Mouse (Mus musculus): ENCODE results near the gene Sgip1. TPM values are rescaled to one million over a fixed set of nuclear protein-coding genes. Genes with fewer than 3 reads are reported as not detected.

The Sgip1 gene
- polyA plus RNA-seq, 1 experiment from 2014 or later, result 10.9 TPM

- Histone ChIP-seq H3K4me3 (ENCODE audit: low read depth, low read length) (no peak overlapping the region), H3K4me2 (ENCODE audit: low read depth, low read length) (no peak overlapping the region), H3K27me3 (ENCODE audit: control insufficient read depth, insufficient read depth, low read length) (no peaks in the 10 kb centered on the region), H3K36me3 (replicated peaks; ENCODE audit: control insufficient read depth, insufficient read depth, low read depth, low read length) (no peaks in the 10 kb centered on the region), H3K9me3 (replicated peaks; ENCODE audit: control insufficient read depth, low read length) (no peaks in the 10 kb centered on the region), H3K9ac (replicated peaks; ENCODE audit: low read length) (no peak overlapping the region), H3K27ac (replicated peaks; ENCODE audit: low read depth, low read length) (no peak overlapping the region), H3K4me1 (ENCODE audit: control insufficient read depth, insufficient read depth, low read length) (no peaks in the 10 kb centered on the region)
- DNase-seq (ENCODE audit: low spot score) (no peak), ATAC-seq (replicated peaks; ENCODE audit: insufficient number of reproducible peaks, low FRiP score, low TSS enrichment, low read depth) (no peak)
- WGBS, result 78% methylated on average over 4 of the region's 4 CpGs
Observed at GRCm38 (mm10) chr4:102871274-102871673, 130.2 kb downstream of the Sgip1 start.

DNA sequence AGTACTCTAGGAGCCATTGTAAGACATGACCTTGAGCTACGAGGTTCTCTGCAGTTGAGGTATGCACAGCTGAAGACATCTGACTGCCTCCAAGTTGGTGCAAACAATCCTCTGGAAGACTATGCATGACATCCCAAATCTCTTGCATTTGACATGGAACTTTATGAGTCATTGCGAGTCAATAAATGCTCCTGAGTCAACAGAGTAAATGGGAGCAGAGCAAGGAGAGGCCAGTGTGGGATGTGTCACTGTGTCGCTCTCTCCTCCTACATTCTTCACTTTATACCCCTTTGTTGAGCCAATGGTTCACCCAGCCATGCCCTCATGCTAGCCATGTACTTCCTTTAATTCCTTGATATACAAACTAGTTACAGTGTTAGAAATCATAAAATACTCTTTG lies 142.0 kb downstream of the Sgip1 start:
- Histone ChIP-seq H3K4me1 (ENCODE audit: control insufficient read depth, insufficient read depth, low read length) (no peaks in the 10 kb centered on the region), H3K4me2 (ENCODE audit: low read depth, low read length) (no peak overlapping the region), H3K4me3 (ENCODE audit: low read depth, low read length) (no peak overlapping the region), H3K9me3 (replicated peaks; ENCODE audit: control insufficient read depth, low read length) (no peaks in the 10 kb centered on the region), H3K27me3 (ENCODE audit: control insufficient read depth, insufficient read depth, low read length) (no peaks in the 10 kb centered on the region), H3K36me3 (replicated peaks; ENCODE audit: control insufficient read depth, insufficient read depth, low read depth, low read length) (no peaks in the 10 kb centered on the region), H3K9ac (replicated peaks; ENCODE audit: low read length) (no peak overlapping the region), H3K27ac (replicated peaks; ENCODE audit: low read depth, low read length) (no peak overlapping the region)
- 94% methylated on average over 3 of the region's 3 CpGs for WGBS
- ATAC-seq (replicated peaks; ENCODE audit: insufficient number of reproducible peaks, low FRiP score, low TSS enrichment, low read depth) (no peak), DNase-seq (ENCODE audit: low spot score) (no peak)

- no peaks in the 10 kb centered on the region for H3K36me3 ChIP-seq (replicated peaks; ENCODE audit: control insufficient read depth, insufficient read depth, low read depth, low read length)
- no peak overlapping the region for H3K27ac ChIP-seq (replicated peaks; ENCODE audit: low read depth, low read length)
- H3K4me2 ChIP-seq (ENCODE audit: low read depth, low read length), result no peak overlapping the region
- ATAC-seq (replicated peaks; ENCODE audit: insufficient number of reproducible peaks, low FRiP score, low TSS enrichment, low read depth), result no peak
- H3K9ac ChIP-seq (replicated peaks; ENCODE audit: low read length), result no peak overlapping the region
- no peaks in the 10 kb centered on the region for H3K9me3 ChIP-seq (replicated peaks; ENCODE audit: control insufficient read depth, low read length)
- H3K27me3 ChIP-seq (ENCODE audit: control insufficient read depth, insufficient read depth, low read length), result no peaks in the 10 kb centered on the region
- no peak overlapping the region for H3K4me3 ChIP-seq (ENCODE audit: low read depth, low read length)
- 90% methylated on average over 4 of the region's 4 CpGs for WGBS
- H3K4me1 ChIP-seq (ENCODE audit: control insufficient read depth, insufficient read depth, low read length), result no peaks in the 10 kb centered on the region
- no peak for DNase-seq (ENCODE audit: low spot score)
Observed at GRCm38 (mm10) chr4:102884228-102884627, 143.1 kb downstream of the Sgip1 start.

DNA sequence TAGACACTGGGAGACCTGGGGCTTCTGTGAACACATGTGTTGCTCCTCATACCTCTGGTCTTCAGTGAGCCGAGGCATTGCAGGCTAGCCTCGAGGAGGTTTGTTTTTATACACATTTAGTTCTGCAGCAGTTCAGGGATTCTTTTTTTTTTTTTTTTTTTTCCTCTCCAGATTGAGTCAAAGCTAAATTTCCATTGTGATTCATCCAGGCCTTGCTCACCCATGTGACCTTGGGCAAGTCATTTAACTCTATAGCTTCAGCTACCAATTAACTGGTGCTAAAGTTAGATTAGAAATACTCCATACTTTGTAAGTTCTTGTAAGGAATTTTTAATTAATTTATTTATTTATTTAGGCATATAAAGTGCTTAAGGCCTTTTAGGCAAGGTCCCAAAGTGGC lies 145.4 kb downstream of the Sgip1 start:
- Histone ChIP-seq H3K9ac (replicated peaks; ENCODE audit: low read length) (no peak overlapping the region), H3K4me3 (ENCODE audit: low read depth, low read length) (no peak overlapping the region), H3K4me1 (ENCODE audit: control insufficient read depth, insufficient read depth, low read length) (no peaks in the 10 kb centered on the region), H3K27me3 (ENCODE audit: control insufficient read depth, insufficient read depth, low read length) (no peaks in the 10 kb centered on the region), H3K4me2 (ENCODE audit: low read depth, low read length) (no peak overlapping the region), H3K36me3 (replicated peaks; ENCODE audit: control insufficient read depth, insufficient read depth, low read depth, low read length) (no peaks in the 10 kb centered on the region), H3K9me3 (replicated peaks; ENCODE audit: control insufficient read depth, low read length) (no peaks in the 10 kb centered on the region), H3K27ac (replicated peaks; ENCODE audit: low read depth, low read length) (no peak overlapping the region)
- no peak for DNase-seq (ENCODE audit: low spot score)
- 68% methylated on average over 2 of the region's 2 CpGs for WGBS
- ATAC-seq (replicated peaks; ENCODE audit: insufficient number of reproducible peaks, low FRiP score, low TSS enrichment, low read depth), result no peak

- H3K36me3 ChIP-seq (replicated peaks; ENCODE audit: control insufficient read depth, insufficient read depth, low read depth, low read length), result no peaks in the 10 kb centered on the region
- no peaks in the 10 kb centered on the region for H3K4me1 ChIP-seq (ENCODE audit: control insufficient read depth, insufficient read depth, low read length)
- WGBS, result 92% methylated on average over 4 of the region's 4 CpGs
- H3K9ac ChIP-seq (replicated peaks; ENCODE audit: low read length), result no peak overlapping the region
- DNase-seq (ENCODE audit: low spot score), result no peak
- H3K27me3 ChIP-seq (ENCODE audit: control insufficient read depth, insufficient read depth, low read length), result no peaks in the 10 kb centered on the region
- H3K4me2 ChIP-seq (ENCODE audit: low read depth, low read length), result no peak overlapping the region
- H3K27ac ChIP-seq (replicated peaks; ENCODE audit: low read depth, low read length), result no peak overlapping the region
- no peak for ATAC-seq (replicated peaks; ENCODE audit: insufficient number of reproducible peaks, low FRiP score, low TSS enrichment, low read depth)
- H3K9me3 ChIP-seq (replicated peaks; ENCODE audit: control insufficient read depth, low read length), result no peaks in the 10 kb centered on the region
- no peak overlapping the region for H3K4me3 ChIP-seq (ENCODE audit: low read depth, low read length)
Observed at GRCm38 (mm10) chr4:102886902-102887301, 145.8 kb downstream of the Sgip1 start.

GRCm38 (mm10) chr4:102887770-102888689 lies 146.9 kb downstream of the Sgip1 start:
- ATAC-seq (replicated peaks; ENCODE audit: insufficient number of reproducible peaks, low FRiP score, low TSS enrichment, low read depth) (no peak), DNase-seq (ENCODE audit: low spot score) (no peak)
- H3K36me3 ChIP-seq (replicated peaks; ENCODE audit: control insufficient read depth, insufficient read depth, low read depth, low read length), result no peaks in the 10 kb centered on the region
- no peak overlapping the region for H3K4me3 ChIP-seq (ENCODE audit: low read depth, low read length)
- H3K4me2 ChIP-seq (ENCODE audit: low read depth, low read length), result no peak overlapping the region
- no peak overlapping the region for H3K9ac ChIP-seq (replicated peaks; ENCODE audit: low read length)
- no peak overlapping the region for H3K27ac ChIP-seq (replicated peaks; ENCODE audit: low read depth, low read length)
- H3K9me3 ChIP-seq (replicated peaks; ENCODE audit: control insufficient read depth, low read length), result no peaks in the 10 kb centered on the region
- H3K27me3 ChIP-seq (ENCODE audit: control insufficient read depth, insufficient read depth, low read length), result no peaks in the 10 kb centered on the region
- 84% methylated on average over 14 of the region's 14 CpGs for WGBS
- no peaks in the 10 kb centered on the region for H3K4me1 ChIP-seq (ENCODE audit: control insufficient read depth, insufficient read depth, low read length)

GRCm38 (mm10) chr4:102895866-102896265 lies 154.8 kb downstream of the Sgip1 start:
- no peak for ATAC-seq (replicated peaks; ENCODE audit: insufficient number of reproducible peaks, low FRiP score, low TSS enrichment, low read depth)
- H3K4me3 ChIP-seq (ENCODE audit: low read depth, low read length), result no peak overlapping the region
- H3K36me3 ChIP-seq (replicated peaks; ENCODE audit: control insufficient read depth, insufficient read depth, low read depth, low read length), result no peaks in the 10 kb centered on the region
- 88% methylated on average over 2 of the region's 2 CpGs for WGBS
- H3K27me3 ChIP-seq (ENCODE audit: control insufficient read depth, insufficient read depth, low read length), result no peaks in the 10 kb centered on the region
- no peak for DNase-seq (ENCODE audit: low spot score)
- H3K4me2 ChIP-seq (ENCODE audit: low read depth, low read length), result no peak overlapping the region
- no peak overlapping the region for H3K27ac ChIP-seq (replicated peaks; ENCODE audit: low read depth, low read length)
- no peaks in the 10 kb centered on the region for H3K4me1 ChIP-seq (ENCODE audit: control insufficient read depth, insufficient read depth, low read length)
- H3K9me3 ChIP-seq (replicated peaks; ENCODE audit: control insufficient read depth, low read length), result no peaks in the 10 kb centered on the region
- no peak overlapping the region for H3K9ac ChIP-seq (replicated peaks; ENCODE audit: low read length)

- Histone ChIP-seq H3K4me2 (ENCODE audit: low read depth, low read length) (no peak overlapping the region), H3K9ac (replicated peaks; ENCODE audit: low read length) (no peak overlapping the region), H3K36me3 (replicated peaks; ENCODE audit: control insufficient read depth, insufficient read depth, low read depth, low read length) (no peaks in the 10 kb centered on the region), H3K27me3 (ENCODE audit: control insufficient read depth, insufficient read depth, low read length) (no peaks in the 10 kb centered on the region), H3K4me3 (ENCODE audit: low read depth, low read length) (no peak overlapping the region), H3K9me3 (replicated peaks; ENCODE audit: control insufficient read depth, low read length) (no peaks in the 10 kb centered on the region), H3K4me1 (ENCODE audit: control insufficient read depth, insufficient read depth, low read length) (no peaks in the 10 kb centered on the region), H3K27ac (replicated peaks; ENCODE audit: low read depth, low read length) (no peak overlapping the region)
- no peak for DNase-seq (ENCODE audit: low spot score)
- ATAC-seq (replicated peaks; ENCODE audit: insufficient number of reproducible peaks, low FRiP score, low TSS enrichment, low read depth), result no peak
- WGBS, result 74% methylated on average over 4 of the region's 4 CpGs
Observed at GRCm38 (mm10) chr4:102898987-102899386, 157.9 kb downstream of the Sgip1 start.

All from embryonic facial prominence, embryonic 11.5 days (tissue).